Mouse (Mus musculus) retina, embryonic 14.5 days (tissue): ENCODE data around the gene Olfr1033.
"Not testable (repeated sequence)": the region's sequence is repeated elsewhere in the genome, so short reads cannot be mapped to it uniquely, and the experiment has no call there.

Experiments used
- DNase-seq: peaks from one replicate; pipeline ENCODE4 v3.0.0-alpha.2; 2015; ENCODE audit warnings: low spot score

The Olfr1033 gene

GRCm38 (mm10) chr2:86020406-86020805 lies at the start of gene Olfr1033:
TSS of gene Olfr1033 (plus strand) at chr2:86020633.
- DNase-seq = not testable (repeated sequence)

- no peak for DNase-seq
Observed at GRCm38 (mm10) chr2:85973595-85973994, 46.8 kb upstream of the Olfr1033 start, which contains the start of gene Olfr1029. TSS of gene Olfr1029 (plus strand) at chr2:85973895.

- DNase-seq = no peak
Observed at GRCm38 (mm10) chr2:85978976-85979375, 41.5 kb upstream of the Olfr1033 start, which contains the start of gene Olfr1030. TSS of gene Olfr1030 (plus strand) at chr2:85979276.

GRCm38 (mm10) chr2:85990004-85990403 lies 30.4 kb upstream of the Olfr1033 start, which contains the start of gene Olfr1031:
TSS of gene Olfr1031 (plus strand) at chr2:85990304.
- DNase-seq = no peak

- DNase-seq = no peak
Observed at GRCm38 (mm10) chr2:86005240-86005639, 15.2 kb upstream of the Olfr1033 start, which contains the start of gene Olfr1032. TSS of gene Olfr1032 (plus strand) at chr2:86005540.

GRCm38 (mm10) chr2:86021518-86021917 lies 1.1 kb downstream of the Olfr1033 start:
- DNase-seq = not testable (repeated sequence)

GRCm38 (mm10) chr2:86045561-86045960 lies 25.1 kb downstream of the Olfr1033 start, which contains the start of gene Olfr1034:
TSS of gene Olfr1034 (plus strand) at chr2:86045861.
- DNase-seq = no peak

GRCm38 (mm10) chr2:86050777-86051176 lies 30.3 kb downstream of the Olfr1033 start:
- DNase-seq = not testable (repeated sequence)

GRCm38 (mm10) chr2:86063766-86064165 lies 43.3 kb downstream of the Olfr1033 start:
- not testable (repeated sequence) for DNase-seq

- no peak for DNase-seq
Observed at GRCm38 (mm10) chr2:86070189-86070588, 49.8 kb downstream of the Olfr1033 start.

- not testable (repeated sequence) for DNase-seq
Observed at GRCm38 (mm10) chr2:86073692-86074091, 53.3 kb downstream of the Olfr1033 start, which contains the start of gene Olfr1036. TSS of gene Olfr1036 (plus strand) at chr2:86073992.

- not testable (repeated sequence) for DNase-seq
Observed at GRCm38 (mm10) chr2:86080478-86080877, 60.0 kb downstream of the Olfr1033 start.

- no peak for DNase-seq
Observed at GRCm38 (mm10) chr2:86087285-86087684, 66.9 kb downstream of the Olfr1033 start, which contains the start of gene Olfr1037. TSS of gene Olfr1037 (minus strand) at chr2:86087385.
